Mouse (Mus musculus) intestine, postnatal 0 days (tissue): Measurements from ENCODE around the gene Cntnap5c. TPM values are rescaled to one million over a fixed set of nuclear protein-coding genes. Genes with fewer than 3 reads are reported as not detected.

Experiments
- ATAC-seq: fragments of 200-750 bp; cut with Nextera tagmentation; 2 replicates; pipeline ENCODE4 v1.8.0; 2017; ENCODE audit warnings: mild to moderate bottlenecking, moderate TSS enrichment, moderate library complexity
- H3K27ac ChIP-seq: fragments of 300-500 bp; sonication (generic); 2 replicates; pipeline ENCODE4 v1.5.1; 2014; ENCODE audit warnings: mild to moderate bottlenecking, low read depth, low read length, moderate library complexity
- H3K27me3 ChIP-seq: fragments of 300-500 bp; sonication (generic); replicated peaks from 2 replicates; pipeline ENCODE4 v1.6.1; 2014; ENCODE audit warnings: low read length, mixed read lengths; ENCODE audit not compliant: control insufficient read depth, insufficient read depth
- H3K36me3 ChIP-seq: fragments of 300-500 bp; sonication (generic); 2 replicates; pipeline ENCODE4 v1.6.1; 2014; ENCODE audit warnings: mild to moderate bottlenecking, moderate library complexity; ENCODE audit not compliant: control insufficient read depth, insufficient read depth
- H3K4me1 ChIP-seq: fragments of 300-500 bp; sonication (generic); replicated peaks from 2 replicates; pipeline ENCODE4 v1.6.1; 2014; ENCODE audit warnings: antibody characterized with exemption, low read length, mixed read lengths; ENCODE audit not compliant: control insufficient read depth, insufficient read depth
- H3K4me2 ChIP-seq: fragments of 300-500 bp; sonication (generic); replicated peaks from 2 replicates; pipeline ENCODE4 v1.6.1; 2014; ENCODE audit warnings: low read depth, mild to moderate bottlenecking, moderate library complexity
- H3K4me3 ChIP-seq: fragments of 300-500 bp; sonication (generic); 2 replicates; pipeline ENCODE4 v1.5.1; 2014; ENCODE audit warnings: low read depth, low read length
- H3K9ac ChIP-seq: fragments of 300-500 bp; sonication (generic); 2 replicates; pipeline ENCODE4 v1.6.1; 2014; ENCODE audit warnings: mild to moderate bottlenecking, low read depth, low read length
- H3K9me3 ChIP-seq: fragments of 300-500 bp; sonication (generic); 2 replicates; pipeline ENCODE4 v1.6.1; 2016; ENCODE audit warnings: mixed run types; ENCODE audit not compliant: control insufficient read depth
- CTCF ChIP-seq: sonication (generic); IDR thresholded peaks from 2 replicates; pipeline ENCODE4 v1.5.1; 2016; ENCODE audit warnings: low read depth, mild to moderate bottlenecking, control low read depth, antibody characterized with exemption, moderate library complexity
- WGBS: fragments of 180-500 bp; shearing (Covaris S2); extraction: QIAGEN DNeasy Blood & Tissue Kit; methylation state at CpG from one replicate; pipeline ENCODE4 v1.1.7; 2014; 5-methylcytosine and 5-hydroxymethylcytosine counted together
- polyA plus RNA-seq: library from polyadenylated mRNA; unstranded; fragments of >200 nt; fragmentation: Nextera tagmentation; extraction: Ambion mirVana; gene quantifications from 2 replicates; pipeline ENCODE4 v1.2.1, GENCODE M21; 2015

The Cntnap5c gene
- polyA plus RNA-seq, 1 experiment from 2014 or later, result not detected

DNA sequence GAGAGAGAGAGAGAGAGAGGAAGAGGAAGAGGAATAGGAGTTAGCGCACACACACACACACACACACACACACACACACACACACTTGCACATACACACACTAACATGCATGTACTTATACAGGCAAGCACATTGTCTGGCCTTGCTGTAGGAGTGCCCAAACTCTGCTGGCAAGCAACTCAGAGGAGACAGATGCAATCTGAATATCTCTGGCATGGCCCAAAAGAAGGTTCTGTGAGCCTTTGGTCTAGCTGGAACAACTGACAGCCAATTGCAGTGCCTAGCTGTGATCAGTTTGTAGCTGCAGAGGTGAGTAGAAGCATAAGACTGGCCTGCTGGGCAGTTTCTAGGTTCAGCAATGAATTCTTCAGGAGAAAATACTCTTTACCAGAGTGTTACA is 313.3 kb downstream of the Cntnap5c start:
- Histone ChIP-seq H3K9ac (no peak overlapping the region), H3K36me3 (no peaks in the 10 kb centered on the region), H3K27ac (no peak overlapping the region), H3K9me3 (no peaks in the 10 kb centered on the region), H3K4me2 (no peak overlapping the region), H3K4me3 (no peak overlapping the region), H3K27me3 (no peaks in the 10 kb centered on the region), H3K4me1 (no peaks in the 10 kb centered on the region)
- WGBS, result 100% methylated on average over 1 of the region's 1 CpGs
- no peak for TF ChIP-seq CTCF
- ATAC-seq, result no peak

DNA sequence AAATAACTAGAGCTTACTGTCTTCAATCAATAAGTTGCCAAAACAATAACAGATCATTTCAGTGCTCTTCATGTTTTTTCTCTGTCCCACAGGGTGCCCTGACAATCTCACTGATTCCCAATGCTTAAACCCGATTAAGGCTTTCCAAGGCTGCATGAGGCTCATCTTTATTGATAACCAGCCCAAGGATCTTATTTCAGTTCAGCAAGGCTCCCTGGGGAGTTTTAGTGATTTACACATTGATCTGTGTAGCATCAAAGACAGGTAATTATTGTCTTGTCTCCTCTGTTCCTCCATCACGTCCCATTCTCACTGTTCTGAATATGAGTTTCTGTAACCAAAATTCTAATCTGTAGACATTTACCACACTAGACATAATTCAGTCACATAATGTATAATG is 335.1 kb downstream of the Cntnap5c start:
- no peak for TF ChIP-seq CTCF
- no peak overlapping the region for H3K27ac ChIP-seq
- H3K36me3 ChIP-seq, result no peaks in the 10 kb centered on the region
- H3K27me3 ChIP-seq, result no peaks in the 10 kb centered on the region
- no peaks in the 10 kb centered on the region for H3K4me1 ChIP-seq
- WGBS, result 79% methylated on average over 2 of the region's 2 CpGs
- no peaks in the 10 kb centered on the region for H3K9me3 ChIP-seq
- no peak overlapping the region for H3K4me2 ChIP-seq
- H3K4me3 ChIP-seq, result no peak overlapping the region
- no peak for ATAC-seq
- no peak overlapping the region for H3K9ac ChIP-seq

GRCm38 (mm10) chr17:58107901-58108300 is 338.5 kb downstream of the Cntnap5c start:
- 87% methylated on average over 3 of the region's 3 CpGs for WGBS

GRCm38 (mm10) chr17:58108335-58108734 is 339.0 kb downstream of the Cntnap5c start:
- ATAC-seq, result no peak
- WGBS, result 59% methylated on average over 1 of the region's 1 CpGs
- Histone ChIP-seq H3K27me3 (no peaks in the 10 kb centered on the region), H3K9ac (no peak overlapping the region), H3K4me3 (no peak overlapping the region), H3K36me3 (no peaks in the 10 kb centered on the region), H3K27ac (no peak overlapping the region), H3K4me1 (no peaks in the 10 kb centered on the region), H3K4me2 (no peak overlapping the region), H3K9me3 (no peaks in the 10 kb centered on the region)
- TF ChIP-seq CTCF, result no peak

More at GRCm38 (mm10) chr17:58107901-58108300, 338.5 kb downstream of the Cntnap5c start:
- no peak overlapping the region for H3K4me3 ChIP-seq
- H3K27me3 ChIP-seq, result no peaks in the 10 kb centered on the region
- H3K27ac ChIP-seq, result no peak overlapping the region
- no peaks in the 10 kb centered on the region for H3K36me3 ChIP-seq
- no peak overlapping the region for H3K4me2 ChIP-seq
- no peak for TF ChIP-seq CTCF
- H3K4me1 ChIP-seq, result no peaks in the 10 kb centered on the region
- no peak overlapping the region for H3K9ac ChIP-seq
- no peaks in the 10 kb centered on the region for H3K9me3 ChIP-seq
- no peak for ATAC-seq

DNA sequence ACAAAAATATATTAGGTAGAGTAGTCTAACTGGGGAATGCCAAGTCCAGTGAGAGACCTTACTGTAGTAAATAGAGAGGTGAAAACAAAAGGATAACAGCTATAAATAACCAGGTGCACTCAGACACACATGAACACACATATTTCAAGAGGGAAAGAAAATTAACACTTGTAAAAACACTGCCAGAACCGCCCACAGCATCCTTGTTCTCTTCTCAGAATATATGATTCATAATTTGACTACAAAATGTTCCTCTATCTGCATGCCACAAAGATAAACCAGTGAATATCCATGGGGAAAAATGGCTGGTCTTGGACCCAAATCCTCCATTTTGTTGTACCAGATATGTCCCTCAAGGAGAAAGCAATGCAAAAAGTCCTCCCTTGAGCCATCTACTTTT is 417.8 kb downstream of the Cntnap5c start:
- Histone ChIP-seq H3K9me3 (no peaks in the 10 kb centered on the region), H3K36me3 (no peaks in the 10 kb centered on the region), H3K27ac (no peak overlapping the region), H3K9ac (no peak overlapping the region), H3K4me1 (no peaks in the 10 kb centered on the region), H3K4me3 (no peak overlapping the region), H3K4me2 (no peak overlapping the region), H3K27me3 (no peaks in the 10 kb centered on the region)
- no peak for TF ChIP-seq CTCF
- ATAC-seq, result no peak
- WGBS, result 67% methylated on average over 1 of the region's 1 CpGs

DNA sequence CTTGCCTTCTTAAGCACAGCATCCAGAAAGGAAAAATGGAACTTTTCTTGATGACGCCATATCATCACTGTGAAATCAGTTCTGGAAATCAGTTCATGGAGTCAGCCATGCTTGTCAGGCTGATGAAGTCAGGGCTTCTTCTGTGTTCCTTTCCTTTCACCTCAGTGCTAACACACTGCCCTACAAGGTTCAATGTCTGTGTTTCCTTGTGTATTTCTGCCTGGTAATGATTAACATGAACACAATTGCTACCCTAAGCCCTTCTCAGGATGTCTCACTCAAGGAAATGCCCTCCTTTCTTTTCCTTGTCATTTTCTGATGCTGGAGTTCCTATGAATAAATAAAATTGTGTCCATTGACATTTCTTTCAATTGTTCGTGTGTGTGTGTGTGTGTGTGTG is 431.8 kb downstream of the Cntnap5c start:
- no peak overlapping the region for H3K9ac ChIP-seq
- ATAC-seq, result peak; percentile 43; the same call in 1 of the 2 replicates
- no peak overlapping the region for H3K27ac ChIP-seq
- no peak overlapping the region for H3K4me2 ChIP-seq
- H3K27me3 ChIP-seq, result no peaks in the 10 kb centered on the region
- H3K36me3 ChIP-seq, result no peaks in the 10 kb centered on the region
- no peak for TF ChIP-seq CTCF
- H3K4me1 ChIP-seq, result no peaks in the 10 kb centered on the region
- 76% methylated on average over 2 of the region's 2 CpGs for WGBS
- no peak overlapping the region for H3K4me3 ChIP-seq
- no peaks in the 10 kb centered on the region for H3K9me3 ChIP-seq

GRCm38 (mm10) chr17:58268058-58268457 is 498.7 kb downstream of the Cntnap5c start:
- TF ChIP-seq CTCF, result no peak
- Histone ChIP-seq H3K27ac (no peak overlapping the region), H3K9me3 (no peaks in the 10 kb centered on the region), H3K4me2 (no peak overlapping the region), H3K4me3 (no peak overlapping the region), H3K27me3 (no peaks in the 10 kb centered on the region), H3K4me1 (no peaks in the 10 kb centered on the region), H3K9ac (no peak overlapping the region), H3K36me3 (no peaks in the 10 kb centered on the region)
- no peak for ATAC-seq
- 82% methylated on average over 2 of the region's 2 CpGs for WGBS
